Mouse (Mus musculus) lung, postnatal 10 days (tissue): Measurements from ENCODE around the gene Pitx3.
A peak's percentile ranks its signal among the peaks of the same experiment; 100 is the strongest.
"Not testable (repeated sequence)": the region's sequence is repeated elsewhere in the genome, so short reads cannot be mapped to it uniquely, and the experiment has no call there.

Source experiments
- DNase-seq: peaks from one replicate; pipeline ENCODE4 v3.0.0; 2021

Pitx3 gene

GRCm38 (mm10) chr19:46131694-46132525 lies 16.2 kb downstream of the Pitx3 start, which contains the start of gene Elovl3:
Gene Elovl3, plus strand, starts transcription at chr19:46131897.
- DNase-seq: peak; percentile 58

- no peak for DNase-seq
These were observed 16.8 kb downstream of the Pitx3 start for GRCm38 (mm10) chr19:46131283-46131682.

GRCm38 (mm10) chr19:46129737-46130136 lies 18.4 kb downstream of the Pitx3 start:
- not testable (repeated sequence) for DNase-seq

- no peak for DNase-seq
These were observed 21.8 kb downstream of the Pitx3 start for GRCm38 (mm10) chr19:46126301-46126700.

- DNase-seq: no peak
These were observed 23.5 kb downstream of the Pitx3 start for GRCm38 (mm10) chr19:46124651-46125050.

GRCm38 (mm10) chr19:46123876-46124275 lies 24.2 kb downstream of the Pitx3 start:
- DNase-seq: no peak

- no peak for DNase-seq
These were observed 27.3 kb downstream of the Pitx3 start for GRCm38 (mm10) chr19:46120872-46121271.

- DNase-seq: no peak
These were observed 28.7 kb downstream of the Pitx3 start for GRCm38 (mm10) chr19:46119458-46119857.

GRCm38 (mm10) chr19:46114617-46115016 lies 33.5 kb downstream of the Pitx3 start:
- DNase-seq: no peak

- no peak for DNase-seq
These were observed 37.3 kb downstream of the Pitx3 start for GRCm38 (mm10) chr19:46110781-46111180.

- DNase-seq: no peak
These were observed 37.9 kb downstream of the Pitx3 start for GRCm38 (mm10) chr19:46110214-46110613.

GRCm38 (mm10) chr19:46104187-46104557 lies 44.0 kb downstream of the Pitx3 start:
- no peak for DNase-seq

GRCm38 (mm10) chr19:46103437-46104186 lies 44.5 kb downstream of the Pitx3 start:
- peak; percentile 42 for DNase-seq

- DNase-seq: no peak
These were observed 48.6 kb downstream of the Pitx3 start for GRCm38 (mm10) chr19:46099561-46099960.

- no peak for DNase-seq
These were observed 51.7 kb downstream of the Pitx3 start for GRCm38 (mm10) chr19:46096396-46096795.

- no peak for DNase-seq
These were observed 52.8 kb downstream of the Pitx3 start for GRCm38 (mm10) chr19:46095291-46095690.

GRCm38 (mm10) chr19:46094144-46094543 lies 54.0 kb downstream of the Pitx3 start:
- DNase-seq: no peak

GRCm38 (mm10) chr19:46091641-46092040 lies 56.5 kb downstream of the Pitx3 start:
- no peak for DNase-seq

GRCm38 (mm10) chr19:46087871-46088270 lies 60.3 kb downstream of the Pitx3 start:
- no peak for DNase-seq

- DNase-seq: peak; percentile 53
These were observed 61.8 kb downstream of the Pitx3 start for GRCm38 (mm10) chr19:46086337-46086736.
